16 mouse cellular contexts compared by ENCODE assay signal in the genomic region with DNA sequence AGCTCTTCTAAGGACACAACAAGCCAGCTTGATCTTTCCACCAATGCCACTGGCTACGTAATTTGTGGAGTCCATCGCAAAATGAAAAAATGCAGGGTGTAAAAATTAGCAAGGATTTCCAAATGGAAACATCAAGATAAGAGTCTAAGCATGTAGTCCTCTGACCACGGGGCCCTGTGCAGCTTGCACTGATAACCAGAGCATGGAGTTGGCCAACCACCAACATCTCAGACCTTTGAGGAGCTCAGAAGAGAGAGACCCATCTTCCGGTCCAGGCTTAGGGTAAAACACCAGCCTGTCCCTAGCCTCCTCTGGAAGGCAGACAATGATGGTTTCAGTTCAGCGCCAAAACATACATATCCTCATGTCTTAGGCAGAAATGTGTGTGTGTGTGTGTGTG.
A peak's percentile ranks its signal among the peaks of the same experiment; 100 is the strongest.
DNase-seq lines count a peak whose midpoint lies in the region; ATAC-seq lines count a peak whose summit lies in the region.
"Had no signal": no experiment of that assay in that cellular context is flagged by ENCODE, and none has a peak within 500 bp of the region (broad histone marks: within the 10 kb centered on the region; RNA-seq: fewer than 3 reads in every experiment).

No protein-coding gene starts in this region.

- H3K27me3 ChIP-seq in forebrain, embryonic 10.5 days (ENCODE audit: poor library complexity, severe bottlenecking): no peaks in the 10 kb centered on the region
- no peaks in the 10 kb centered on the region for H3K27me3 ChIP-seq in forebrain, embryonic 14.5 days (replicated peaks; ENCODE audit: control insufficient read depth, insufficient read depth, low read length)
- no peaks in the 10 kb centered on the region for H3K27me3 ChIP-seq in intestine, embryonic 15.5 days (replicated peaks)
- no peaks in the 10 kb centered on the region for H3K27me3 ChIP-seq in intestine, embryonic 16.5 days (replicated peaks; ENCODE audit: control insufficient read depth, insufficient read depth, low read length)
- no peaks in the 10 kb centered on the region for H3K27me3 ChIP-seq in megakaryocyte, embryonic 14.5 days (replicated peaks)
- H3K27me3 ChIP-seq in stomach, embryonic 16.5 days (ENCODE audit: control insufficient read depth, insufficient read depth, low read length): no peaks in the 10 kb centered on the region
- H3K27me3 ChIP-seq: Patski had no signal

- no peak overlapping the region for H3K9ac ChIP-seq in forebrain, embryonic 14.5 days (ENCODE audit: low read length)
- H3K9ac ChIP-seq in intestine, embryonic 15.5 days: no peak overlapping the region
- H3K9ac ChIP-seq in intestine, embryonic 16.5 days (ENCODE audit: low read depth, low read length): no peak overlapping the region
- no peak overlapping the region for H3K9ac ChIP-seq in stomach, embryonic 16.5 days (ENCODE audit: low read length)
- H3K9ac ChIP-seq: liver, embryonic 14.5 days had no signal

- no peak overlapping the region for H3K4me3 ChIP-seq in forebrain, embryonic 10.5 days
- H3K4me3 ChIP-seq in forebrain, embryonic 14.5 days (ENCODE audit: low read depth, low read length): no peak overlapping the region
- no peak overlapping the region for H3K4me3 ChIP-seq in intestine, embryonic 15.5 days (replicated peaks)
- H3K4me3 ChIP-seq in intestine, embryonic 16.5 days (ENCODE audit: low read length): no peak overlapping the region
- H3K4me3 ChIP-seq in megakaryocyte, embryonic 14.5 days (replicated peaks): peak overlapping the region; percentile 26
- no peak overlapping the region for H3K4me3 ChIP-seq in stomach, embryonic 16.5 days (replicated peaks; ENCODE audit: low read length)
- H3K4me3 ChIP-seq: midbrain, embryonic 10.5 days had no signal

- no peak for ATAC-seq in forebrain, embryonic 14.5 days
- ATAC-seq in intestine, embryonic 15.5 days: no peak
- ATAC-seq in intestine, embryonic 16.5 days: no peak
- no peak for ATAC-seq in megakaryocyte, adult 5-6 weeks (ENCODE audit: poor library complexity, severe bottlenecking)
- no peak for ATAC-seq in stomach, embryonic 16.5 days (ENCODE audit: insufficient read depth, low FRiP score)
- ATAC-seq: forebrain, embryonic 16.5 days; Patski had no signal

- H3K9me3 ChIP-seq in forebrain, embryonic 10.5 days: no peaks in the 10 kb centered on the region
- H3K9me3 ChIP-seq in forebrain, embryonic 14.5 days (replicated peaks; ENCODE audit: control insufficient read depth, low read length): no peaks in the 10 kb centered on the region
- H3K9me3 ChIP-seq in intestine, embryonic 15.5 days: no peaks in the 10 kb centered on the region
- no peaks in the 10 kb centered on the region for H3K9me3 ChIP-seq in intestine, embryonic 16.5 days (ENCODE audit: control insufficient read depth, low read length)
- peaks cover 6% of the 10 kb centered on the region for H3K9me3 ChIP-seq in megakaryocyte, embryonic 14.5 days
- 0 out of 2 replicates have a peak, but pooled peaks cover 3% of the 10 kb centered on the region for H3K9me3 ChIP-seq in stomach, embryonic 16.5 days (replicated peaks; ENCODE audit: control insufficient read depth, low read length)

- DNase-seq in forebrain, embryonic 10.5 days (ENCODE audit: extremely low spot score, low spot score): no peak
- DNase-seq in forebrain, embryonic 14.5 days (ENCODE audit: low spot score): no peak
- DNase-seq in right cerebral cortex, postnatal 14 days: no peak
- DNase-seq: cerebellum, adult 11 months; cerebellum, postnatal 36 days; gastrocnemius, postnatal 10 days; thymus, postnatal 25 days had no signal

- 0 out of 2 replicates have a peak overlapping the region, but pooled peaks have one; percentile 54 for H3K27ac ChIP-seq in forebrain, embryonic 10.5 days
- no peak overlapping the region for H3K27ac ChIP-seq in forebrain, embryonic 14.5 days (ENCODE audit: low read depth, low read length)
- 0 out of 2 replicates have a peak overlapping the region, but pooled peaks have one; percentile 27 for H3K27ac ChIP-seq in intestine, embryonic 15.5 days
- H3K27ac ChIP-seq in intestine, embryonic 16.5 days (ENCODE audit: low read length): no peak overlapping the region
- peak overlapping the region; percentile 95; the same call in 1 of the 2 replicates for H3K27ac ChIP-seq in stomach, embryonic 16.5 days (ENCODE audit: low read length)
- H3K27ac ChIP-seq: liver, embryonic 14.5 days had no signal

- H3K4me2 ChIP-seq in forebrain, embryonic 14.5 days (ENCODE audit: low read length): no peak overlapping the region
- H3K4me2 ChIP-seq in intestine, embryonic 15.5 days (replicated peaks): no peak overlapping the region
- H3K4me2 ChIP-seq in intestine, embryonic 16.5 days (ENCODE audit: low read depth, low read length): no peak overlapping the region
- no peak overlapping the region for H3K4me2 ChIP-seq in stomach, embryonic 16.5 days (ENCODE audit: low read depth, low read length)

- 97% methylated on average over 5 of the region's 5 CpGs for WGBS in forebrain, embryonic 10.5 days
- WGBS in forebrain, embryonic 14.5 days: 94% methylated on average over 5 of the region's 5 CpGs
- WGBS in intestine, embryonic 15.5 days: 78% methylated on average over 5 of the region's 5 CpGs
- WGBS in intestine, embryonic 16.5 days: 84% methylated on average over 5 of the region's 5 CpGs
- WGBS in stomach, embryonic 16.5 days: 79% methylated on average over 5 of the region's 5 CpGs

- H3K36me3 ChIP-seq in forebrain, embryonic 10.5 days (replicated peaks): no peaks in the 10 kb centered on the region
- no peaks in the 10 kb centered on the region for H3K36me3 ChIP-seq in forebrain, embryonic 14.5 days (ENCODE audit: control insufficient read depth, insufficient read depth, low read length)
- no peaks in the 10 kb centered on the region for H3K36me3 ChIP-seq in intestine, embryonic 15.5 days
- no peaks in the 10 kb centered on the region for H3K36me3 ChIP-seq in intestine, embryonic 16.5 days (ENCODE audit: control insufficient read depth, insufficient read depth, low read length)
- H3K36me3 ChIP-seq in megakaryocyte, embryonic 14.5 days (replicated peaks; ENCODE audit: low read length): peaks cover 6% of the 10 kb centered on the region
- no peaks in the 10 kb centered on the region for H3K36me3 ChIP-seq in stomach, embryonic 16.5 days (ENCODE audit: control insufficient read depth, insufficient read depth, low read length)
- H3K36me3 ChIP-seq: midbrain, embryonic 10.5 days had no signal

- H3K4me1 ChIP-seq in forebrain, embryonic 10.5 days: peaks cover 62% of the 10 kb centered on the region
- H3K4me1 ChIP-seq in forebrain, embryonic 14.5 days (ENCODE audit: control insufficient read depth, insufficient read depth, low read length): peaks cover 5% of the 10 kb centered on the region; the same call in 1 of the 2 replicates
- peaks cover 52% of the 10 kb centered on the region for H3K4me1 ChIP-seq in intestine, embryonic 15.5 days (replicated peaks)
- H3K4me1 ChIP-seq in intestine, embryonic 16.5 days (ENCODE audit: control insufficient read depth, insufficient read depth, low read length): peaks cover 50% of the 10 kb centered on the region
- peaks cover 97% of the 10 kb centered on the region for H3K4me1 ChIP-seq in megakaryocyte, embryonic 14.5 days
- H3K4me1 ChIP-seq in stomach, embryonic 16.5 days (ENCODE audit: control insufficient read depth, insufficient read depth, low read length): peaks cover 59% of the 10 kb centered on the region

Comparison
In these comparisons a context has a peak if more than half of its experiments do, and no peak if none do; other contexts are left out.
1. H3K27ac ChIP-seq: peak in forebrain, embryonic 10.5 days (single experiment), intestine, embryonic 15.5 days (single experiment) and stomach, embryonic 16.5 days (single experiment); none in forebrain, embryonic 14.5 days (single experiment) and intestine, embryonic 16.5 days (single experiment).